Mouse (Mus musculus): ENCODE data around the gene Galk1.

DNA sequence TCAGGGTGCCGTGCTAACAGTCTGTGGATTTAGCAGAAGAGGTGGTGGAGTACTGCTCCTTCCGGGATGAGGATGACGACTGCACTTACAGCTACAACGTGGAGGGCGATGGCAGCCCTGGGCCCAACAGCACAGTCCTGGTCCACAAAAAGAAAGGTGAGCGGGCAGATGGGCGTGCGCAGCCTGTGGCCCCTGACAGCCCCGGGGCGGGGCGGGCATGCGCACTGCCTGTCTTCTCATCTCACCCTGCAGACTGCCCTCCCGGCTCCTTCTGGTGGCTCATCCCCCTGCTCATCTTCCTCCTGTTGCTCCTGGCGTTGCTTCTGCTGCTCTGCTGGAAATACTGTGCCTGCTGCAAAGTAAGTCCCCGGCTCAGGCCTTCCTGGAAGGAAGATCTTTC lies 22.8 kb downstream of the Galk1 start:
- no peak for TF ChIP-seq CTCF (IDR thresholded peaks at IDR 0.05; ENCODE audit: borderline replicate concordance, insufficient read depth, low read length)
- no peak for TF ChIP-seq POLR2A (IDR thresholded peaks at IDR 0.05; ENCODE audit: low read depth, low read length)
